Mouse (Mus musculus) forelimb bud, embryonic 11.5 days (tissue): ENCODE results near the gene CK137956.

Experiments
- DNase-seq: peaks from one replicate; pipeline ENCODE4 v3.0.0-alpha.2; 2012; ENCODE audit warnings: low read depth, low spot score

CK137956 gene

GRCm38 (mm10) chr4:127970901-127971868, at the start of gene CK137956:
TSS of gene CK137956 (minus strand) at chr4:127970951.
- DNase-seq, result no peak

GRCm38 (mm10) chr4:128019465-128019864, 48.7 kb upstream of the CK137956 start:
- DNase-seq, result no peak

GRCm38 (mm10) chr4:128004797-128005452, 34.2 kb upstream of the CK137956 start:
- no peak for DNase-seq

GRCm38 (mm10) chr4:128002638-128003101, 31.9 kb upstream of the CK137956 start:
- DNase-seq, result no peak

GRCm38 (mm10) chr4:127999281-127999680, 28.5 kb upstream of the CK137956 start:
- no peak for DNase-seq

GRCm38 (mm10) chr4:127989347-127989995, 18.7 kb upstream of the CK137956 start:
- no peak for DNase-seq

GRCm38 (mm10) chr4:127988526-127989180, 17.9 kb upstream of the CK137956 start:
- no peak for DNase-seq

GRCm38 (mm10) chr4:127987784-127988455, 17.2 kb upstream of the CK137956 start, which contains the start of gene Csmd2:
TSS of gene Csmd2 (plus strand) at chr4:127987857.
- no peak for DNase-seq

- DNase-seq, result no peak
Observed at GRCm38 (mm10) chr4:127987270-127987669, 16.5 kb upstream of the CK137956 start.

- no peak for DNase-seq
Observed at GRCm38 (mm10) chr4:127986491-127987075, 15.8 kb upstream of the CK137956 start.

- DNase-seq, result no peak
Observed at GRCm38 (mm10) chr4:127985874-127986273, 15.1 kb upstream of the CK137956 start.

- no peak for DNase-seq
Observed at GRCm38 (mm10) chr4:127984426-127984825, 13.7 kb upstream of the CK137956 start.

GRCm38 (mm10) chr4:127981125-127981524, 10.4 kb upstream of the CK137956 start:
- no peak for DNase-seq

GRCm38 (mm10) chr4:127972976-127973375, 2.2 kb upstream of the CK137956 start:
- no peak for DNase-seq

GRCm38 (mm10) chr4:127970018-127970421, 731 bp downstream of the CK137956 start:
- peak; percentile 68 for DNase-seq

- no peak for DNase-seq
Observed at GRCm38 (mm10) chr4:127969101-127969500, 1.6 kb downstream of the CK137956 start.

- DNase-seq, result peak; percentile 33
Observed at GRCm38 (mm10) chr4:127953006-127953710, 17.6 kb downstream of the CK137956 start.

- no peak for DNase-seq
Observed at GRCm38 (mm10) chr4:127947696-127948095, 23.1 kb downstream of the CK137956 start.

- no peak for DNase-seq
Observed at GRCm38 (mm10) chr4:127937474-127937873, 33.3 kb downstream of the CK137956 start.

GRCm38 (mm10) chr4:127935369-127935768, 35.4 kb downstream of the CK137956 start:
- peak; percentile 19 for DNase-seq
